Mouse (Mus musculus) gastrocnemius, postnatal 4 days (tissue): ENCODE data around the gene Znrf1. TPM values are rescaled to one million over a fixed set of nuclear protein-coding genes. Genes with fewer than 3 reads are reported as not detected.

ENCODE experiments used
- DNase-seq, 2 experiments: peaks; one replicate each; pipeline ENCODE4 v3.0.0; 2021 to 2022; ENCODE audit warnings: low spot score in 2 of 2, mixed read lengths in 2 of 2
- total RNA-seq, 2 experiments: library from RNA; stranded (reverse); gene quantifications; 2 replicates each; pipeline ENCODE4 v1.2.3; 2021

Gene Znrf1
- total RNA-seq, 2 experiments from 2014 or later: 69.2 to 70.8 TPM

DNA sequence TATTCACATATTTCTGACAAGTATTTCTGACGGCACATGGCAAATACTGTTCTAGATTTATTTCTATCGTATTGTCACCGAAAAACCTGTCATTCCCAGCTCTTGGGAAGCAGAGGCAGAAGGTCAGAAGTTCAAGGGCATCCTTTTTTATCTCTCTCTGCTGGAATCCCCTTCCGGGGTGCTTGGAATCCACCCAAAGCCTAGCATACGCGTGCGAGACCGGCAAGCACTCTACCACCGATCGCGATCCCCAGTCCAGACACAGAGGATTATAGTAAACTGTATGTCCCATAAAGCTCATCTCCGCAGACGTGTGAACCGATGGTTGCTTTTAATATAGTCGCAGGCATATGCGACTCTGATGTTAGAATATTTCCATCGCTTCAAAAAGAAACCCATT lies 4.3 kb upstream of the Znrf1 start:
- no peak for DNase-seq

DNA sequence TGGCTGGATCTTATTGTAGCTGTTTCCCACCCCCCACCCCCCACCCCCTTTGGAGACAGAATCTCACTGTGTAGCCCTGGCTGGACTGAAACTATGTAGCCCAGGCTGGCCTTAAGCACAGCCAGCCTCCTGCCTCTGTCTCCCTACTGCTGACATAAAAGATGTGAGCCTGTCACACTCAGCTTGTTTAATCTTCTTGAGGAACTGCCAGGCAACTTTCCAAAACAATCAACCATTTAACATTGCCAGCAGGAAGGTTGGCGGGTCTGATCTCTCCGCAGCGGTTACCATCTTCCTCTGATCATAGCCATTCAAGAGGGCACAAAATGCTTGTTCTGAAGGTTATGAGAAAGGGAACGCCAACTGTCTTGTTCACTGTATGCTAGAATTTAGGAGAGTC lies 2.4 kb upstream of the Znrf1 start:
- DNase-seq: no peak

DNA sequence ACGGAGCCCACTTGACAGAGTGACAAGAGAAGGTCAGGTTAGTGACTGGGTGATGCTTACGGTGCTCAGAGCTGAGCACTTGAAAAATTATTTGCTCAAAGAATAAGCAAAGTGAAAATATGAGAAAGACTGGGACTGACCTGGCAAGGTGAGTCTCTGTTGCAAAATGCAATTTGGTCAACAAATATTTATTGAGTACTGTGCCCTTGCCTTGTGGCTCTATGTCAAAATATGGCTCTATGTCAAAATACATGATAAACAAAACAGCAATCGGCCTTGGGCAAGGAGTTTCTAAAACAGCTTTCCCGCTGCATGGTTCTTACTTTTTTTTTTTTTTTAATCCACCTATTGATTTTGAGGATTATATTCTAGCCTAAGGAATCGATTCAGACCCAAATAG lies 406 bp upstream of the Znrf1 start:
- DNase-seq: no peak

DNA sequence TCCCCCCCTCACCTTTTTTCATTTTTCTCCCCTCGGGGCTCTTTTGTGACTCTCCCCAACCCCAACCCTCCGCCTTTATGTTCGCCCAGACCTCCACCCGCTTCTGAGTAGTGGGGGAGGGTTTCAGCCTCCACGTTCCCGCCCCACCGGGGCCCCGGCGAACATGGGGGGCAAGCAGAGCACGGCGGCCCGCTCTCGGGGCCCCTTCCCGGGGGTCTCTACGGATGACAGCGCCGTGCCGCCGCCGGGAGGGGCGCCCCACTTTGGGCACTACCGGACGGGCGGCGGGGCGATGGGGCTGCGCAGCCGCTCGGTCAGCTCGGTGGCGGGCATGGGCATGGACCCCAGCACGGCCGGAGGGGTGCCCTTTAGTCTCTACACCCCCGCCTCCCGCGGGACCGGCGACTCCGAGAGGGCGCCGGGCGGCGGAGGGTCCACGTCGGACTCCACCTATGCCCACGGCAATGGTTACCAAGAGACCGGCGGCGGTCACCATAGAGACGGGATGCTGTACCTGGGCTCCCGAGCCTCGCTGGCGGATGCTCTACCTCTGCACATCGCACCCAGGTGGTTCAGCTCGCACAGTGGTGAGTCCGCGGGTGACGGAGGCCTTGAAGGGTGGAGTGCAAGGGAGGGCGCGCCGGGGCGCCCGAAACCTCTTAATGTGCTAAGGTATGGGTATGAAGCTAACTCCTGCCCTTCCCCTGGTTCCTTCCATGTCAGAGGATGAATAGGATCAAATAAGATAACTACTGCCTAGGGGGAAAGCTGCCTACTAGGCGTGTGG lies 1.3 kb downstream of the Znrf1 start:
- DNase-seq: peak; percentile 31 to 42

DNA sequence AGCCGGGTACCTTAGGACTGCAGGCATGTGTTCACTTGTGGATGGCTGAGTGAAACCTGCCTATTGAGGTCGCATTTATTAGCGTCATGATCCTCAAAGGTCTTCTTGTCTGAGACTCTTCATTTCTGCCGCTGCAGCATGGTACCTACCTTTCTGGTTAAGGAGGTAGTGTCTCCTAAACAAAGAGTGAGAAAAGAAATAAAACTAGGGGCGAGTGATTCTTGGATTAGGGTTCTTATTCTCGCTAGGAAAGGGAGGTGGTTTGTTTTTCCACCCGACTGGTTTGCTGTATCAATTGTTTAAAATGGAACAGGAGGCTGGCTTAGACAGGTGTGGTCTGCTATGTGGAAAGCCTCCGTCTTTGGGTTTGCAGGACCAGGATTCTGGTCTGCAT lies 1.9 kb downstream of the Znrf1 start:
- DNase-seq: no peak

DNA sequence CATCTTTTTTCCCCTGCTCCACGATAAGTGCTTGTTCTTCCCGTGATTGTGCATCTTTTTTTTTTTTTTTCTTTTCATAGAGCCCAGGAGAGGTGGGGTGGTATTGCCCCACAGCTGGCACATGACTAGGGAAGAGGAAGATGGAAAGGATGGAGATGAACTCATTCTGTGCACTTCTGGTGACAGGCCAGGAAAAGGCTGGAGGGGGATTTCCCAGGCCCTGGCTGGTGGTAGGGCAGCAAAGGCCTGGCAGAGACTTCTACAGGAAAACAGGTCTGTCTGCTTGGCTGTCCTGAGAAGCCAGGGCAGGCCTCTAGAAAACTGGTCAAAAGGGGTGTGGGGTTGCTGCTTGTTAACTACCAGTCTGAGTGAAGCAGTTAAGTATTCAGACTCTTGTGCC lies 2.3 kb downstream of the Znrf1 start:
- no peak for DNase-seq

DNA sequence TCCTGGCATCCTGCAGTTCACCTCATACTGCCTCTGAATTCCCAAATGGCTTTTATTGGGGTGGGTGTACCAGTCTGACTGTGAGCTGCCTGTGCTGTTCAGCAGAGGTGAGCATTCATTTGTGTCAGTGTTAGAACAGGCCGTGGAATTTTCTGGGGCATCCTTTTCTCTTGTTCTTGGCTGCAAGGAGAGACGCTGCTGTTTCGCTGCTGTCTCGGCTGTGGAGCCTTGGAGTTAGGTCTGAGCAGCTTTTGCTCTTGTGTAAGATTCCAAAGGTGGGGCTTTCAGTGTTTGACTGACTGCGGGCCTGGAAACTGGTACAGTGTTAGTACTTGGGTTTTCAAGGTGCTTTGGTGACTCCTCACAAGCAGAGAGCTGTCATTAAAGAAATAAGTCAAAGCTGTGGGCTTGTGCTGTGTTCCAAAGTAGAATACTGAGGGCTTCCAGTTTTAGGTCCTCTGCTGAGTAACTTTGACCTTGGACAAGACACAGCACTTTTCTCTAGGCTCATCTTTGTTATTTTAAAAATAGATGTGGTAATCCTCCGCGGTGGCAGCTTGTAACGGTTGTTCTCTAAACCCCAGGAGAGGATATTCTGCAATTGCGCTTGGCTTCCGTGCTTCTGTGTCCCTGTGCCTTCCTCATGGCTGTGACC lies 3.7 kb downstream of the Znrf1 start:
- no peak for DNase-seq

DNA sequence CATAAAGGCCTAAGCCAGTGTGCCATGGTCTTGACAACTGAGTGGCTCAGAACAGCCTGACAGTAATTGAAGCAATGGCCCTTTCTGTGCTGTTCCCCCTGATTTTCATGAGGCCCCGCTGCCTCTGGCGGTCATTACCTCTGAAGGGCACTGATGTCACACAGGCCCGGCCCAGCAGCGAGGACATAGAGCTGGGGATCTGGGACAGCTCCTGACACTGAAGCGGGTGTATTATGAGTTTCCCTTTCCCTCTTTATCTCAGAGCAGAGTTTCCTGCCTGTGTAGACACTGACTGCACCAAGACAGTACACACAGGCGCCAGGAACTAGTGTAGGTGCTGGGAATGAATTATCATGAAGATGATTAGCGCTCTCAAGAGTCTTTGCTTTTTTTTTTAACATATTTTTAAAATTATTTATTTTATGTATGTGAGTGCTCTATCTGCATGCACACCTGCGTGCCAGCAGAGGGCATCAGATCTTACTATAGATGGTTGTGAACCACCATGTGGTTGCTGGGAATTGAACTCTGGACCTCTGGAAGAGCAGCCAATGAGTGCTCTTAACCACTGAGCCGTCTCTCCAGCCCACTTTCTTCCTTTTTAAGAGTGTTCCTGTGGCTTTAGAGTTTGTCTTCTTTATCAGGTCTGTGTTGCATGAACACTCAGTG lies 7.9 kb downstream of the Znrf1 start:
- DNase-seq: no peak

DNA sequence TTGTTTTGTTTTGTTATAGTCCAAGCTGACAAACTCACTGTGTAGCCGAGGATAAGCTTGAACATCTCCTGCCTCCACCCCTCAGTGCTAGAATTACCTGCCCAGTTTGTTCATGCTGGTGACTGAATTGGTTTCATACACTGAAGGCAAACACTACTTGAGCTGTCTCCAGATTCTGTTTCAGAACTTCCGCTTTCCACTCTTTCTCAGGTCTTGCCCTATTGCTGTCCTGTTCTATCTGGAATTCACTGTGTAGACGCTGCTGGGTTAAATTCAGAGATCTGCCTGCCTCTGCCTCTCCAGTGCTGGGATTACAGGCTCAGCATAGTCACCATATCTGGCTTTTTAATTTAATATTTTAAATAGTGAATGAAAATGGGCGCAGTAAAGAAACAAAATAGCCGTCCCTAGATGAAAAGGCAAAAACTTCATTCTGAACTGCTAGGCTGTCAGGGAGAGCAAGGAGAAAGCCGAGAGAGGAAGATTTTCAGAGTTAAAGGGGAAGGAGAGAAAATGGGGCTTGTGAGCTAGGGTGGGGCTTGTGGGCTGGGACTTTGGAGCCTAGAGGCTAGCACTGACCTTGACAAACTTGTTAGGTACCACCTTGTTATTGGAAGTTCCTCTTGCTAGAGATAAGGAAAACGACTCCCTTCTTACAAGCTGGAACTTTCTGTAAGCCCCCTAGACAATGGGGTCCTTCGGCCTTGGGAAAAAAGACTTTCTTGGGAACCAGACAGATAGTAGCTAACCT lies 9.7 kb downstream of the Znrf1 start:
- DNase-seq: no peak

DNA sequence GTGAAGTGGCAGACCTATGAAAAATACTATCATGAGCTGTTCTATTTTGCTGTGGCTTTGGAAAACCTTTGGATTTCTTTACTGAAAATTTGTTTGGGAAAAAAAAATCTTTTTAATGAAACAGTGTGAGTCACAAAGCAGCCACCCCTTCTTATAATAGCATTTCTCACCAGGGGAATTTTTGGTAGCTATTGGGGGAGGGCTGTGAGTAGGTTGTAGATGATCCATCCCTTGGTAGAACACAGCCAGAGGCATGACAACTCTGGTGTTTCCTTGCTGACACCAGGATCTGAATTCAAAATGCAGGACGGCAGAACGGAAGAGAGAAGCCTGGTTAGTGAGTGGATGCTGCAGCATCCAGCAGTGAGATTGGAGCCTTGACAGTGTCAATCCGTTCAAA lies 11.2 kb downstream of the Znrf1 start:
- DNase-seq: no peak

DNA sequence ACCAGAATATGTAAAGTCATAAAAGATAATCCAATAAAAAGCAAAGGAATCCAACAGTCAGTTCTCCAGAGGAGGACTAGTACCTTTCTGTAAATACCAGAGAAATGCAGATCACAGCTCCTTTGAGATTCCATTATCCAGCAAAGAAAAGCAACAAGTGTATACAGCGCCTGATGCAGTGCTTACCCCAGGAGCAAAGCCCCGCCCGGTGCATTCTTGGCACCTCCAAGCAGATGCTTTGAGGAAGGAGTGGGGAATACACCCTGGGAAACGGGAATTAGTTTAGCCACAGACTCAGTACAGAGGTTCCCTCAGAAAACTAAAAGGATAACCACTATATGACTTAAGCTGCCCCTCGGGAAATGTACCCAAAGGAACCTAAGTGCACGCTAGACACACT lies 12.3 kb downstream of the Znrf1 start:
- no peak for DNase-seq

DNA sequence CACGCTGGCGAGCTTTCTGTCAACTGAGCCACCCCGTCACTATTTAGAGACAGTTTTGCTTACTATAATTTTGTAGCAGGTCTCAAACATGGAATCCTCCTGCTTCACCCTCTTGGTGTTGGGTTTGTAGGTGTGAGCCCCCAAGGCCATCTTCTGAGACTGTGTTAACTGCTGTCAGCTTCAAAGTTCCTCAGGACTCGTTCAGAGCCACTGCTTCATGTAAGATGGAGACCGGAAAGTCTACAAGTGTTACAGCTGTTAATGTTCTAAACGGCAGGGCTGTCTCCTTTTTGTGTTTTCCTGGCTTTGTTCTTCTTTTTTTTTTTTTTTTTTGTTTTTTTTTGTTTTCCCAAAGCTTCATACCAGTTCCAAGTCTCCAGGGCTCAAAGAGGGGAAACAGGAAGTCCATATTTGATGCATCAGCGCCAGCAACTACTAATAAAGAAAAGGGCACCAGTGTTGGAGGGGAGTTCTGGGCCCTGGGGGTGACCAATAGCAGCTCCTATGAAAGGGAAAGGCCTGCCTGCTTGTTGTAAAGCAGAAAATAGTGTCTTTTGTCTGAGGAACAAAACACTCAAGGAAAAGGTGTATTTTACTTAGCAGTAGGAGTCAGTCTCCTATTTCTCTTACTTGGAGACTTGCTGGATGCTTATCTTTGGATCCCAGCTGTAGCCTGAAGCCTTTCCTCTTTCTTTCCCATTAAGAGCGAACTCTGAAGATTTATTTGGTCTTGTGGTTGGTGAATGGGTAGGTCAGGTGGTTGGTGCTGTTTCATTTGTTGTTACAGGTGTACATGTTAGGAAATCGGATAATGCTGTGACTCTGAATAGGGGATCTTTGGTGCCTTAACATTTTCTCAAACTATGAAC lies 14.3 kb downstream of the Znrf1 start:
- no peak for DNase-seq

DNA sequence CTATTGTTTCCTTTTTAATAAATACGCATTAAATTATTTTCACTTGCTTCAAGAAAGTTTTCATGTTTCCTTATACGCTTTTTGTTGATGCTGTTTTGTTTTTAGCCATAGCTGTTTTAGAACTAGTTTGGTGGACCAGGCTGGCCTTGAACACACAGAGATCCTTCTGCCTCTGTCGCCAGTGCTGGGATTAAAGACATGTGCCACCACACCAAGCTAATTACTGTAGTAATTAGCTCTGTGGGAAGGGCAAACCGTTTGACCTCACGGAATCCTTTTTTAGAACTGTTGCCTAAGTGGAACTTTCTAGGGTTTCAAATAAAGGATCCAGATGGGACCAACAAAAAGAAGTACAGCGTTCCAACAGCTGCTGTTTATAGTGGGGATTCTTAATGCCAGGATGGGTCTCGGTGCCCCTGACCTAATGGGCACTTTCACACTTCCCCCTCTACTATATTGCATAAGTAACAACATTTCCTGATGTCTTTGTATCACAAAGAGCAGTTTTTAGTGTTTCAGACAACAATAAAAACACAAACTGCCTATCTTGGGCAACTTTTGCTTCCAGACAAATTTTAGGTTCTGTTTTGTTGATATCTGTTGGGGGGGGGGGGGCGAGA lies 15.7 kb downstream of the Znrf1 start:
- DNase-seq: no peak

DNA sequence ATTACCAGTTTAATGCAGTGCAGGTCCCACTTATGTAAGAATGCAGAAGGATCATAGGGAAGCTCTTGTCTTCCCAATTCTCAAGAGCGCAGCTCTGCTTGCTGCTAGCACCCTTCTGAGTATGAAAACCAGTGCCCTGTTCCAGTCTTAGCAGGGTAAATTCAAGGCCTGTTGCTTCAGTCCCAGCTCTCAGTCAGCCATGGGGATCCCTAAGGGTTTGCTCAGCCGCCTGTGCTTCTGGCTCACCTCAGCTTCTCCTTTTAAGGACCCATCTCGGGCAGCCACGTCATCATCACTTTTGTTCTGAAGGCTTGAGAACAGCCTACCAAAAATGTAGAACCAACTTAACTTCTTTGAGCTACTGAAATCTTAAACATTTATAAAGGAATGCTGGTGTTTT lies 25.9 kb downstream of the Znrf1 start:
- no peak for DNase-seq

DNA sequence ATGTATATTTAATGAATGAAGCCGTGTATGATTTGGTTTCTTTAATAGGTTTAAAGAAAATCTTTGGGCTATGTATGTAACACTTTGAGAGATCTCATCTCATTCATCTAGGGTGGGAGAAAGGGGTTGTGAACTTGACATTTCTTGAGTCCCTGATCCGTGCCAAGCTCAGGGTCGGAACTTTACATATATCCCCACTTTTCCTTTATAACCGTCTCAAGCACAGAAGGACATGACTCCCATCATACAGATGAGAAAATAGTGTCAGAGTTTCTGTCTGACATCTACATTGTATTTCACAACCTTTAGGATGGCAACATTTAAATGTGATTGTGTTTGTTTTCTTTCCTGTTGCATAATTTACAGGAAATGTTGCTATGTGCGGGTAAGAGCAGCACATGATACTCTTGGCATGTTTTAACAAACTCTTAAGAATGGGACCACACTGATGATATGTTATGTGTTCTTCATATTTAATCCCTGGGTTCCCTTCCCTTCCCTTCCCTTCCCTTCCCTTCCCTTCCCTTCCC lies 26.4 kb downstream of the Znrf1 start:
- DNase-seq: no peak

DNA sequence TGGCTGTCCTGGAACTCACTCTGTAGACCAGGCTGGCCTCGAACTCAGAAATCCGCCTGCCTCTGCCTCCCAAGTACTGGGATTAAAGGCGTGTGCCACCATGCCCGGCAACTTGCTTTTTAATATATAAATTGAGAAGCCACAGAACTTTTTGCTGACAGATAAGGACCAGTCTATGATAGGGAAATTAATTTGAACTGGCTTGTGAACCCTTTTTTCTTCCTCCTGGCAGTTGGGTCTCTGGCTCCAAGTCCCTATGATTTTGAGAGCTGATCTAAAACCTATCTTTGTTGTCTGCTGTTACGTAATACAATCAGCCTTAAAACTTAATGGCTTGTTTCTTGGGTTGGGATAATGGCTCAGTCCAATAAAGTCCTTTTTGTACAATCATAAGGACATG lies 27.2 kb downstream of the Znrf1 start:
- DNase-seq: no peak

DNA sequence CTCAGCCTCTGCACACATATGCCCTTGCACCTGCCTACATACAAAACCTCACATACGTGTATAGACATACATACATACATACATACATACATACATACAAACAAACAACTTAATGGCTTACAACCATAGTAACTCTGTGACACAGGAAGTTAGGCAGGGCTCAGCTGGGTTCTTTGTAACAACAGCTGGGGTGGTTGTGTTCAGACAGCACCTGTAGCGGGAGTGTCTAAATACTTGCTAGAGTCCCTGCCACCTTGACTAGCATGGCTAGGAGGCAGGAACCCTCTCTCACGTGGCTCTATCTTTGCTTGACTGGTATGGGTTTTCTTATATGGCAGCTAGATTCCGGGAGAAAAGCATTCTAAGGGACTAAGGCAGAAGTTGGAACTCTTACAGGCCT lies 27.8 kb downstream of the Znrf1 start:
- DNase-seq: no peak

DNA sequence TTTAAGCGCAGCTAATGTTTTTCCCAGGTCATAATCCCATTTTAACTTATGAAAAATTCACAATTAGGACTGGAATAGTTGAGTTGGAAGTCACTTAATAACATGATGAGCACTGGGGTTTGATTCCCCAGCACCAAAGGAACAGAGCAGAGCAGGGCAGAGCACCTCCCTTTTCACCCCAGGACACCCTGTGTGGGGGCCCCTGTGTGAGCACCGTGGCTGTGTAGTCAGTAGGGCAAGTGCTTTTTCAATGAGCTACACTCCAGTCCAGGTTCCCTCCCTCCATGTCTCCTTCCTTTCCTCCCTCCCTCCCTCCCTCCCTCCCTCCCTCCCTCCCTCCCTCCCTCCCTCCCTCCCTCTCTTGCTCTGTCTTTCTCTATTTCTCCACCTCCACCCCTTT lies 28.2 kb downstream of the Znrf1 start:
- DNase-seq: no peak

DNA sequence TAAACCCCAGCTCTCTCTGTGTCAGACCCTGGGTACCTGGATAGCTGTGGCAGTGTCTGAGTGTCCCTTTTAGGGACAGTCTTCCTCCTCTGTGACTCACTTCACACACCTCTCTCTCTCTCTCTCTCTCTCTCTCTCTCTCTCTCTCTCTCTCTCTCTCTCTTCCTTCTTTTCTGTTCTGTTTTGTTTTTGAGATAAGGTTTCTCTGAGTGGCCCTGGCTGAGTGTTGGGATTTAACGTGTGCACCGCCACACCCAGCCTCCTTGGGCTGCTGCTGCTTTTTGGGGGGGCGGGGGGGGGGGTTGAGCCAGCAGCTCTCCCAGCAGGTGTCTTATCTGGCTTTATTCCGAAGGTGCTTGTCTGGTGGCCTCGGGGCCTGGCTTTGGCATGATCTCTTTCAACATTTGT lies 29.9 kb downstream of the Znrf1 start:
- no peak for DNase-seq

DNA sequence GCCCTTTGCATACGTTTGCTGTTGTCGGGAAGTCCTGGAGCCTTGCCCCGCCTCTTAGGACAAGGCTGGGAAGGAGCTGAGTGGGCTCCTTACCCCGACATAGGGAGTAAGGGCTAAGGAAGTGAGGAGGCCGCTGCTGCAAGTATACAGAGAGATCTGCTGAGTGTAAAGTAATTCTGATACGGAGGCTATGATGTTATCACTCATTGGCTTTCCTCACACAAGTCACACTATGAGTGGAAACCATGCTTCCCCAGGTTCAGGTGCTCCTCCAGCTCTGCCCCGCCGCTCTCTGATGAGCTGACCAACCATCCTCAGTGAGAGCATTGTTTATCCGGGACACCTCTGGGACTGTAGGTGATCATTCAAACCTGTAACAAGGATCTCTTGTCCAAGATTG lies 30.4 kb downstream of the Znrf1 start:
- DNase-seq: no peak
